Mouse (Mus musculus) erythroblast, adult 5-6 weeks (primary cell): Measurements from ENCODE around the gene Ccl5. TPM values are rescaled to one million over a fixed set of nuclear protein-coding genes. Genes with fewer than 3 reads are reported as not detected.
"Not testable (repeated sequence)": the region's sequence is repeated elsewhere in the genome, so short reads cannot be mapped to it uniquely, and the experiment has no call there.

ENCODE experiments used
- ATAC-seq: replicated peaks from 2 replicates; pipeline ENCODE4 v1.8.0; 2016; ENCODE audit warnings: moderate number of reproducible peaks, mild to moderate bottlenecking, moderate TSS enrichment, inconsistent platforms; ENCODE audit not compliant: poor library complexity, low FRiP score, severe bottlenecking
- total RNA-seq, 2 experiments: library from RNA; stranded (forward) in 1 of 2; stranded (reverse) in 1 of 2; fragments of 150-400 nt in 1 of 2; fragments of 200-764, 138-1000 nt in 1 of 2; gene quantifications; 2 replicates each; pipeline versions ENCODE4 v1.2.3 to v1.2.4; 2015 to 2017; ENCODE audit warnings: low replicate concordance in 2 of 2

The Ccl5 gene
- total RNA-seq (2015; ENCODE audit: low replicate concordance) (12.3 TPM in 1 of 2 replicates, not detected in the other), total RNA-seq (2017; ENCODE audit: low replicate concordance) (5.9 TPM in 1 of 2 replicates, not detected in the other)

DNA sequence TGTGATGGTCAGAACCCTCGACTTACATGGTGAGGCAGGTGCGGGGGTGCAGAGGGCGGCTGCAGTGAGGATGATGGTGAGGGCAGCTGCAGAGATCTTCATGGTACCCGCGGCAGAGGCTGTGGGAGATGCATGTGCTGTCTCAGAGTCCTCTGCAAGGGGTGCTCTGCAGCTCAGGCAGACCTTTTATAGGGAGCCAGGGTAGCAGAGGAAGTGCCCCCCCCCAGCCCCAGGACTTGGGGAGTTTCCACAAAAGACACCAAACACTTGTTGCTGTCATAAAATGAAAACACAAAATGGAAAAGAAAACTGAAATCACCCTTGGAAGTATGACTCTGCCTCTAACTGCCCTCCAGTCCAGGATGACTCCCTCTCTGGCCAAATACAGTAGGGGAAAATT, at the start of gene Ccl5:
Gene Ccl5 (minus strand): TSS at position 159 of the 400 bp plus-strand sequence.
- ATAC-seq: no peak

DNA sequence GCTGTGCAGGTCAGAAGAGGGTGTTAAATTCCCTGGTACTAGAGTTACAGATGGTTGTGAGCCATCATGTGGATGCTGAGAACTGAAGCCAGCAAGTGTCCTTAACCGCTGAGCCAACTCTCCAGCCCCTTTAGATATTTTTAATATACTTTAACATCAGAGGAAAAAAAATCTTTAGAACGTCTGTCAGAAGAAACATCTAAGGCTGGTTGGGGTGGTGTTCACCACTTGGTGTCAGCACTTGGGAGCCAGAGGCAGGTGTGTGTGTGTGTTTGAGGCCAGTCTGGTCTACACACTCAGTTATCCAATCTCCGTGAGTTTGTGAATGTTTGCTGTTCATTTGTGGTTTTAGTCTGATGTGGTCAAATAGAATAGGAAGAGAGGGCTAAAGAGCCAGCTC, 48.7 kb upstream of the Ccl5 start:
- no peak for ATAC-seq

GRCm38 (mm10) chr11:83578186-83578760, 48.0 kb upstream of the Ccl5 start, which contains the start of gene Ccl9:
Ccl9 (minus strand) TSS chr11:83578636.
- ATAC-seq: no peak

DNA sequence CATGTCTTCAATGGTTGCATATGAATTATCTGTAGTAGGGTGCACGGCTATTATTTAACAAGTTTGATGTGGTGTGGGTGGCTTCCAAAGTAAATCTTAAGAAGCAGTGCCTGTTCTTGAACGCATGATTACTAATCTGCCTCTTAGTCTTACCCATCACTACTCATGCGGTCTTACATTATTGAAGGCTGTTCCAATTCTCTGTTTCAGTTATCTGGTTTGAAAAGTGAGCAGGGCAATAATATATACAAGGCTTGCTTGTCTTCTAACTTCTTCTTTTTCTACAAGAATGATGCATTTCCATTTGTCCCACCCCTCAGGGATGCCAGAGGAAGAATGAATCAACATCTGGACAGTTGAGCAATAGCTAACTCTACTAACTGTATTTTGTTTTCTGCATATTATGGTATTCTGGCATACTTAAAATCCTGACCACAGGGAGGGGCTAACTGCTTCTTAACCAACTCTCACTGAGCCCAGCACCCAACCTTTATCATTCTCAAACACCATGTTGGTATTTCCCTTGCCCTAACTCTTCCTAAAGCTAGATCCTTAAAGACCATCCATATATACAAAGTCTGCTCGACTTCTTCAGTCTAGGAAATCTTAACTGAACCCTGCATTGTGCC, 46.7 kb upstream of the Ccl5 start:
- no peak for ATAC-seq

DNA sequence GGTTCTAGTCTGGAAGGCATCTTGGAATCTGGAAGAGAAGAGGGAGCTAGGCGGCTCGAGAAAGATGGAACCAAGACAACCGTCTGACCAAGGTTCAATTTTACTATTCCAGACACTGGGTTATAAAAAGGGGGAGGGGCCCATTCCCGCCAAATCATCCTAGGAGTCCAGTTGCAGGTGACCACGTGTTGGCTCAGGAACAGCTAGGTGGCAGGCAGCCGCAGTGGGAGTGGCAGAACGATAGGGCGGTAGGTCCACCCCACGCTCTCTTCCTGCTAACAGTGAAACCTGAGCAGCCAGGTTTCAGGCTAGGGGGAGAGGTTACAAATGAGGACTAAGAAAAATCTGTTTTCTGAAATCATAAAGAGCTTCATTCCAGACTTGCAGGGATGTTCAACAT, 42.5 kb upstream of the Ccl5 start:
- no peak for ATAC-seq

DNA sequence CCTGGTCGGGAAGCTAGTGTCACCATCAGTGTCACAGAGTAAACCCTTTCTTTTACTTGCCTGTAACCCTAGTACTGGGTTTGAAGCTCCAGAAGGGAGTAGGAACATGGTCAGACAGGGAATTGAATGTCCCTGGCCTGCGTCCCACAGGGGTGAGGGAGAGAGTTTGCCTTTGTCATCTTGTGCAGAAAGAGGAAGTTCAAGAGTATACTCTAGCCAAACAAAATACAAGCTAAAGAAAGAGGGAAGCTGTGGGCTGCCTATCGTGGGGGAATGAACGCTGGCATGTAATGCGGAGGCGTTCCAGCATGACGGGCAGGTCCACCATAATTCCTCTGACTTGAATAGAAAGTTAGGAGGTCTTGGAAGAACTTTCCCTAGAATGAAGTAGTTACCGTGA, 41.9 kb upstream of the Ccl5 start:
- no peak for ATAC-seq

DNA sequence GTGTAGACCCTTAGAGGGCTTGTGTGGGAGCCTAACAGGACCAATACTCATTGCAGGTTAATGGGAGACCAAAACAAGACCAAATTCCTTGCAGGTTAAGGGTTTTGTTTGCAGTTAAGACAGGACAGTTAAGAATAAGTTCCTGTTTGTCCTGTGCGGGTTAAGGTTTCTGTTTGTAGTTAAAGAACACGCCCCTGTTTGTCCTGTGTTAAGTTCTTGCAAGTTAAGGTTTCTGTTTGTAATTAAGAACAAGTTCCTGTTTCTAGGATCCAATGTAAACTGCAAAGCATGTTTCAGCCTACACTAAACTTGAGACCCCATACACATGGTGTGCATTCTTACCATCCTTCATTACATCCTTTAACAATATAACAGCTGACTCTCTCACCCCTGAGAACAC, 39.9 kb upstream of the Ccl5 start:
- no peak for ATAC-seq

DNA sequence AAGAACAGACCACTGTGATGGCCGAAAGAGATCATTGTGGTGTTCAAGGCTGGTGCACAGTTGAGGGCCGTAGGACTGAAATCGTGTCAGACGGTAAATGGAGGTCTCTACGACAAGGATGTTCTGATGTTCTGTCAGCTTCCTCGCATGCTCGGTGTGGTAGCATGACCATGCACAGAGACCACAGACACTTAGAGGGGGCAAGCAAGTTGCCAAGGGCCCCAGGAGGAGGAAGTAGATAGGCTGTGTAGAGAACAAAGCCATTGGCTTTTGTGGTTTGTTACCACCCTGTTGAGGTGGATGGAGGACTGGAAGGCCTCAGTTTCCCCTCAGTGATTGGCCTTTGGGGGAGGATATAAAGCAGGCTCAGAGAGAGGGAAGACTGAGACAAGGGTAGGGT, 38.9 kb upstream of the Ccl5 start:
- no peak for ATAC-seq

DNA sequence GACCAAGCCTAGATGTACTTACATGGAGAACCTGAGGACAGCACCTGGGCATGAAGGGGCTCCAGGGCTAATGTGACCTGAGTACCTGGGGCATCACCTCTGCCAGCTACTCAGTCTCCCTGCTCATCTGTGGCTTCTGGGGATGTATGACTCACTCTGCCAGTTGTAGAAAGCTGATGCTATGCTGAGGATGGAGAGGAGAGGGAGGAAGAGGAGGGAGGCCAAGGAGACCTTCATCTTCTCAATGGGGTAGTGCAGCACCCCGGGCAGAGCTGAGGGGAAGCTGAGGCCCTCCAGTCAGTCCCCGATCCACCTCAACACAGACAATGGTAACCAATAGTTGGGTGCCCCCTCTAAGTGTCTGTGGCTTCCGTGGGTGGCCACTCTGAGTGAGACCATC, 38.5 kb upstream of the Ccl5 start:
- ATAC-seq: no peak; the same call in 1 of the 2 replicates

DNA sequence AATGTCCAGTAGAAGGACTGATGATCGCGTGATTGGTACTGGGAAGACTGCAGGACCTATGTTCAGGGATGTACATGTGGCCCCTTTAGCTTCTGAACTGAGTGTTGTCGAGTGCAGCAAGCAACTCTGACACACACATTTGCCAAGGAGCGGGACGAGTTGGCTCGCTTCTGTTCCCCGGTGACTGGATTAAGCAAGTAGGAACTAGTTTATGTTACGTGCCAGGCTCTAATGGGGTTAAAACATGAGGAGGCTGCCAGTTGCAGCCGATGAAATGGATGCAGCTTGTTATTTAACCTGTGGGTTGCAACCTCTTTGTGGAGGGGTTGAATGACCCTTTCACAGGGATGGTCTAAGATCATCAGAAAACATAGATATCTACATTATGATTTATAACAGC, 37.7 kb upstream of the Ccl5 start:
- no peak for ATAC-seq

DNA sequence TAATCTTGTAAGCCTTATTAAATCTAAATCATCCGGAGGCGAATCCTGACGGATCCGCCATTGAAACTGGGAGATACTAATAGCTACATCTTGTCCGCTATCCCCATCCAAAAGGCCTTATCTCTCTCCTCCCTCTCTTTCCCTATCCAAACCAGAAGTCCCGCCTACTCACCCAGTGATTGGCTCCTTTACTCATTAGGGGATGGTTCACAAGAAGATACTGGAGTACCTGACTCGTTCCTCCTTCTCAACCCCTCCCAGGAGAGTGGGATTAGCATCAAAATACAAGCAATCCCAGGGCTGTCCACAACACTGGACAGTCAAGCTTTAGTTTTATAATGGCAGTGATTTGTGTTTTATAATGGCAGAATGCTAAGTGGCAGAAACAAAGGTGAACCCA, 37.0 kb upstream of the Ccl5 start:
- no peak for ATAC-seq

GRCm38 (mm10) chr11:83566617-83567016, 36.3 kb upstream of the Ccl5 start:
- no peak for ATAC-seq

- no peak for ATAC-seq
These were observed 33.4 kb upstream of the Ccl5 start for GRCm38 (mm10) chr11:83563754-83564153.

DNA sequence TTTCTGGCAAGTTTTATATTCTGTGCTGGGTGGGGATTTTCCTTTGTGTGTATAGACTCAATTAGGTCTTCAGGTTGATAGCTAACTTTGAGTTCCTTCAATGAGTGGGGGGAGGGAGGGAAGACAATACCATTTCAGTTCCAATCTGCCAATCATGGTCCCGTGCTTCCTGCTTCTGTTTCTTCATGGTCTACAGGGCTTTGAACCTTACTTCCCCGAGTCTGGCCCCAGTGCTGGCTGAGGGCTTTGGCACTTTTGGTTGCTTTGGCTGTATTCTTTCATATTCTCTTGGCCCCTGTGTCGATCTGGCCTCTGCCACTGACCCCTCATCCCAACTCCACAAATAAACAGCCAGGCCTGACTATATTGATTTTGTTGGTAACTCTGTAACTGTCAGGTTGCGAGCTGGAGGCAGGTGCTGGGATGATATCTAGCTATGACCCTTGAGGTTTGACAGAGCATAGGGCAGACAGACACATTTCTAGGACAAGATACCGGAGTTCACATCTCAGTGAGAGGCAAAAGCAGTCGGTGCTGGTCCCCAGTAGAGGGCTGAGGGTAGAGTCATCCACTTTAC, 32.1 kb upstream of the Ccl5 start:
- ATAC-seq: no peak

DNA sequence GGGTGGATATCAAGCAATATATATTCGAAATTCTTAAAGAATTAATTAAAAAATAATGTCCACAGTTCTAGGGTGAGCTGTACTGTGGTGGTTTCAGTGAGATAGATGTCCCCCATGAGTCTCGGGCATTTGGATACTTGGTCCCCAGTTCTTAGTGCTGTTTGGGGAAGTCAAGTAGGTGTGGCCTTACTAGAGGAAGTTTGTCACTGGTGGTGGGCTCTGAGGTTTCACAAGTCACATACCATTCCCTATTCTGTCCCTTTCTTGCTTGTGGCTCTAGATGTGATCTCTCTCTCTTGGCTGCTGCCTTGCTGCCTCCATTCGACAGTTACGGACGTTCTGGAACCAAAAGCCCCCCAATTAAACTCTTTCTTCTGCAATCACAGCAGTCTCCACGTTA, 30.1 kb upstream of the Ccl5 start:
- ATAC-seq: no peak

- no peak for ATAC-seq
These were observed 26.8 kb upstream of the Ccl5 start for GRCm38 (mm10) chr11:83557074-83557473.

GRCm38 (mm10) chr11:83556085-83556781, 25.9 kb upstream of the Ccl5 start:
- ATAC-seq: no peak; the same call in 1 of the 2 replicates

- ATAC-seq: no peak
These were observed 21.4 kb upstream of the Ccl5 start for GRCm38 (mm10) chr11:83551668-83552067.

DNA sequence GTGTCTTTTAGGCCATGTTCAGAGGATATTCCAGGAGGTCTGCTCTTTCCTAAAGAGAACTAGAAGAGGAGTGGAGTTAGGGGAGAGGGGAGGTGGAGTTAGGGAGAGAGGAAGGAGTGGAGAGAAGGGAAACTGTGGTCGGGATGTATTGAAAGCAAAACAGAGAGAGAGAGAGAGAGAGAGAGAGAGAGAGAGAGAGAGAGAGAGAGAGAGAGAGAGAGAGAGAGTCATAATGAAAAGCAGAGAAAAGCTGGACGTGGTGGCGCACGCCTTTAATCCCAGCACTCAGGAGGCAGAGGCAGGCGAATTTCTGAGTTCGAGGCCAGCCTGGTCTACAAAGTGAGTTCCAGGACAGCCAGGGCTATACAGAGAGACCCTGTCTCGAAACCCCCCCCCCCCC, 20.7 kb upstream of the Ccl5 start:
- ATAC-seq: not testable (repeated sequence)

- no peak for ATAC-seq
These were observed 19.9 kb upstream of the Ccl5 start for GRCm38 (mm10) chr11:83550186-83550632.

GRCm38 (mm10) chr11:83544214-83544613, 13.9 kb upstream of the Ccl5 start:
- no peak for ATAC-seq
